Mouse (Mus musculus): ENCODE data around the gene Rab30.

DNA sequence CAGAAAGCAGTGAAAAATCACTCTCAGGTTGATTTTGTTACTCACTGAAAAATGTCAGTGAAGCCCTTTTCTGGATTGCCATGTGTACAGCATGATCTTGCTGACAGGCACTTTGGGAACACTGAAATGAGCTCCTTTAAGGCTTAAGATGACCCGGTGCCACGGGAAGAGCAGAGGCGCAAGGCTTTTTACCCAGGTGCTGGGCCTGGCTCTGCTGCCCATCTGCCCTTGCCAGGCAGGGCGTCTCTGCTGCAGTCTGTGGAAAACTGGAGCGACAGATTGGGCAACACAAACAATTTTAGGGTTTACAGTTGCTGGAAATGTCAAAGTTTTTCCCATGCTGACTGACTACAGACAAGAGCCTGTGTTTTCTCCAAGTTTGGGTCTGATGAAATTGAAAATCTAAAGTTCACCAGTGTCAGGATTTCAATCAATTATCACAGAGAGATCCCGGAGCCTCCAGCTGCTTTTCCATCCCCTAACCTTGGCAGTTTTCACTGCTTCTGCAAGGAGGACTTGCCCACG, 79.6 kb downstream of the Rab30 start:
- TF ChIP-seq CTCF (conservative IDR thresholded peaks at IDR 0.05; ENCODE audit: low read length) (no peak), POU5F1 (IDR thresholded peaks at IDR 0.05; ENCODE audit: borderline replicate concordance, low read length) (no peak), NANOG (IDR thresholded peaks at IDR 0.05; ENCODE audit: borderline replicate concordance, low read length) (no peak)

All from E14TG2a.4 (cell line).